Mouse (Mus musculus) ES-E14 (cell line): ENCODE measurements around the gene P2rx1. TPM values are rescaled to one million over a fixed set of nuclear protein-coding genes. Genes with fewer than 3 reads are reported as not detected.

Experiments used
- DNase-seq: peaks from one replicate; pipeline ENCODE4 v3.0.0-alpha.2; 2013; ENCODE audit warnings: low read depth, low spot score
- H3K27ac ChIP-seq: 2 replicates; pipeline ENCODE4 v1.5.1; 2012; ENCODE audit warnings: low read depth, mild to moderate bottlenecking, low read length, moderate library complexity, mixed read lengths; ENCODE audit not compliant: poor library complexity, insufficient read depth, severe bottlenecking
- H3K36me3 ChIP-seq: 2 replicates; pipeline ENCODE4 v1.6.1; 2012; ENCODE audit warnings: mild to moderate bottlenecking, low read length, moderate library complexity, mixed read lengths; ENCODE audit not compliant: control insufficient read depth, poor library complexity, insufficient read depth, severe bottlenecking
- H3K4me1 ChIP-seq, 2 experiments: fragments of 150-350 bp in 1 of 2; sonication (generic) in 1 of 2; 2 replicates each; pipeline ENCODE4 v1.6.1; 2012; ENCODE audit warnings: low read length in 2 of 2, mild to moderate bottlenecking in 1 of 2, mixed read lengths in 1 of 2; ENCODE audit not compliant: control insufficient read depth in 2 of 2, insufficient read depth in 2 of 2, poor library complexity in 1 of 2
- H3K4me3 ChIP-seq, 2 experiments: fragments of 150-350 bp in 1 of 2; sonication (generic) in 1 of 2; 2 replicates each; pipeline ENCODE4 v1.5.1; 2012; ENCODE audit warnings: low read length in 2 of 2, low read depth in 1 of 2, mild to moderate bottlenecking in 1 of 2, mixed read lengths in 1 of 2; ENCODE audit not compliant: insufficient read depth in 1 of 2, poor library complexity in 1 of 2, severe bottlenecking in 1 of 2
- H3K9ac ChIP-seq: 2 replicates; pipeline ENCODE4 v1.6.1; 2012; ENCODE audit warnings: low read depth, mild to moderate bottlenecking, low read length, mixed read lengths; ENCODE audit not compliant: poor library complexity, insufficient read depth, severe bottlenecking
- H3K9me3 ChIP-seq: fragments of 150-350 bp; sonication (generic); 2 replicates; pipeline ENCODE4 v1.6.1; 2012; ENCODE audit warnings: low read depth, mild to moderate bottlenecking, low read length; ENCODE audit not compliant: control insufficient read depth, insufficient read depth
- CHD2 ChIP-seq: IDR thresholded peaks from 2 replicates; pipeline ENCODE4 v1.6.1; 2014; ENCODE audit warnings: mild to moderate bottlenecking, low read depth, low read length, inconsistent platforms
- HCFC1 ChIP-seq: IDR thresholded peaks from 2 replicates; pipeline ENCODE4 v1.6.1; 2012; ENCODE audit warnings: low read length, inconsistent platforms, borderline replicate concordance; ENCODE audit not compliant: insufficient read depth
- MAFK ChIP-seq: IDR thresholded peaks from 2 replicates; pipeline ENCODE4 v1.6.1; 2014; ENCODE audit warnings: mild to moderate bottlenecking, low read depth, low read length, inconsistent platforms; ENCODE audit not compliant: insufficient read depth
- ZC3H11A ChIP-seq: IDR thresholded peaks from 2 replicates; pipeline ENCODE4 v1.6.1; 2012; ENCODE audit warnings: low read depth, mild to moderate bottlenecking, inconsistent platforms, low read length, borderline replicate concordance
- ZNF384 ChIP-seq: IDR thresholded peaks from 2 replicates; pipeline ENCODE4 v1.6.1; 2012; ENCODE audit warnings: low read depth, low read length, inconsistent platforms
- in situ Hi-C, 2 experiments: fragments of 600-800 bp; cut with MboI; formaldehyde crosslinking; loops; one replicate each; pipeline ENCODE4 v1.15.1; 2025; ENCODE audit warnings: low sequenced_read_pairs in 2 of 2, inconsistent platforms in 1 of 2; ENCODE audit not compliant: unreplicated experiment in 2 of 2
- total RNA-seq: library from RNA; depleted of rRNA; stranded (reverse); fragments of 300-350 nt; gene quantifications from 2 replicates; pipeline ENCODE4 v1.2.3, GENCODE M21; 2012

Gene P2rx1
- total RNA-seq, 1 experiment: 0.36 TPM

DNA sequence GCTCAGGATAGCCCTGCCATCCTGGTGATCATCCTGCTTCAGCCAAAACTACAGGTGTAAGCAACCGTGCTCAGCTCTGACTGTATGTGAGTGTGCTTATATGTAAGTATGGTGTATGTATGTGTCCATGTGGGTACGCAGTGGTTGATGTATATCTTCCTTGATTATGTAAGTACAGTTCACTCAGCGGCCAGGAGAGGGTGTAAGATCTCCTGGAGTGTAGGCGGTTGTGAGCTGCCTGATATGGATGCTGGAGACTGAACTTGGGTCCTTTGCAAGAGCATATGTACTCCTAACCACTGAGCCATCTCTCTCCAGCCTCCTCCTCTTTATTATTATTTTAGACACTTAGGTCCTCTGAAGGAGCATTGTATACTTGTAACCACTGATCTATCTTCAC is 45.9 kb downstream of the P2rx1 start:
- DNase-seq: no peak

DNA sequence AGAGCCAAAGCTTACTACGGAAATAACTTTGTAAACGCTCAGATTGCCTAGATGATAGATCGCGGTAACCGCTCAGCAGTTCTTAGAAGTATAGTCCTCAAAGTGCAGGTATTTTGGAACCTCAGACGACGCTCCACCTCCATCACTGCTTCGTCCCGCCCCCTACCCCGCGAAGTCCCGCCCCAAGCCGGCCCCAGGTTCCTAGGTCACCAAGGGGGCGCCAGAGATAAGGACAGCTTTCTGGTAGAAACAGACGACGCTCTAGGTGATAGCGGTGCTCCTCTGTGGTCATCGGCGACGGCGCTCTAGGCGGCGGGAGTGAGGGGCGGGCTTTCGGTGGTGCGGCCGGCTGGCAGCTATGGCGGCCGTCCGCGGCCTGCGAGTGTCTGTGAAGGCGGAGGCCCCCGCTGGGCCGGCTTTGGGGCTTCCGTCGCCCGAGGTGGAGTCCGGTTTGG is 48.7 kb downstream of the P2rx1 start, which contains the start of gene Ncbp3:
Gene Ncbp3 (plus strand): TSS at position 242 of the 455 bp plus-strand sequence.
- peak; percentile 95 for DNase-seq
- in situ Hi-C loops: no loop called here
- H3K4me3 ChIP-seq: peak within 1 kb of the TSS; percentile 87 to 95
- TF ChIP-seq HCFC1 (peak; percentile 81), ZC3H11A (no peak), CHD2 (no peak)
- H3K4me1 ChIP-seq: peaks cover 7 to 12% of the 10 kb centered on the region in 2 experiments; a peak in 2 of 4 replicates
- peak within 1 kb of the TSS; percentile 98 for H3K9ac ChIP-seq
- H3K9me3 ChIP-seq: no peaks in the 10 kb centered on the region
- H3K36me3 ChIP-seq: peaks cover 4% of the 10 kb centered on the region; the same call in 1 of the 2 replicates
- peak within 1 kb of the TSS; percentile 34; the same call in 1 of the 2 replicates for H3K27ac ChIP-seq

More for the DNA sequence above, 45.9 kb downstream of the P2rx1 start:
- Histone ChIP-seq H3K36me3 (no peaks in the 10 kb centered on the region), H3K4me3 (no peak overlapping the region), H3K9me3 (no peaks in the 10 kb centered on the region), H3K27ac (no peak overlapping the region), H3K4me1 (peaks cover 7 to 15% of the 10 kb centered on the region in 2 experiments; a peak in 2 of 4 replicates), H3K9ac (no peak overlapping the region)
- no peak for TF ChIP-seq ZC3H11A
- TF ChIP-seq CHD2: no peak
- no peak for TF ChIP-seq HCFC1
- no peak for TF ChIP-seq MAFK
- no peak for TF ChIP-seq ZNF384
- in situ Hi-C loops: no loop called here

DNA sequence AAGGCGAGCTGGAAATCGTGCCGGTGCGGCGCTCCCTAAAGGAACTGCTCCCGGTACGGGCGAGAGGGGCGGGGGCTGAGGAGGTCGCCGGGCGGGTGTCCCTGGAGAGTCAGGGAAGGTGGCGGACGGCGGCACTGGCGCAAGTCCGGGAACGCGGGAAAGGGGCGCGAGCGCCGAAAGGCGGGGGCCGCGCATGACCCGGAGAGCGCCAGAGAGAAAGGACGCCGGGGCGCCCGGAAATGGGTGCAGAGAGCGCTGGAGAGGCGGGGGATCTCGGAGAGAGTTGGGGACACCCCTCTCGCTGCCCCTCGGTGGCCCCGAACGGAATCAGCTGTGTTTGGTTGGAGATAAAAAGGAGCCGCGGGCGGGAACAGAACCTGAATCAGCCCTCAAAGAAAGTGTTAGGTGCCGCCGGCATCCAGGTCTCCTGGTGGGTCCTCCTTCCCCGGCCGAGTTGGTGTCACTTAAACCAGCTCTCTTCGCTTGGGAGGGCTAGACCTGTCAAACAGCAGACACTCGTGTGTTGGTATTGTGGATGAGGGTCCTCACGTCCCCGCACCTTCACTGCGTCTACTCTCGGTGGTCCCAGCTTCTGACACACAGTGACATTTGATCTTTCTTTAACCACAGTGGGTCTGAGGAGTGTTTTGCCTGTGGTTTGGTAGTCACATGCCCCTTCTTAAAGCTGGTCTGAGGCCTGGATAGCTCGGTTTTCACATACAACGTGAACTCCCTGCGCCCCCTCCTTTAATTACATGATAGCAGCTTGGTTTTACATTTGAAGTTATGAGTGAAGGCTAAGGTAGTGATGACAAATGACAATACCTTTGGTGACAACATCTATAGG is 49.4 kb downstream of the P2rx1 start:
- peak overlapping the region; percentile 34; the same call in 1 of the 2 replicates for H3K27ac ChIP-seq
- H3K4me1 ChIP-seq: peaks cover 7 to 12% of the 10 kb centered on the region in 2 experiments; a peak in 2 of 4 replicates
- DNase-seq: no peak
- no peaks in the 10 kb centered on the region for H3K9me3 ChIP-seq
- H3K36me3 ChIP-seq: peaks cover 4% of the 10 kb centered on the region; the same call in 1 of the 2 replicates
- in situ Hi-C loops: no loop called here
- peak overlapping the region; percentile 87 to 95 for H3K4me3 ChIP-seq
- TF ChIP-seq ZNF384 (no peak), ZC3H11A (no peak), MAFK (no peak), CHD2 (no peak), HCFC1 (no peak)
- peak overlapping the region; percentile 98 for H3K9ac ChIP-seq

DNA sequence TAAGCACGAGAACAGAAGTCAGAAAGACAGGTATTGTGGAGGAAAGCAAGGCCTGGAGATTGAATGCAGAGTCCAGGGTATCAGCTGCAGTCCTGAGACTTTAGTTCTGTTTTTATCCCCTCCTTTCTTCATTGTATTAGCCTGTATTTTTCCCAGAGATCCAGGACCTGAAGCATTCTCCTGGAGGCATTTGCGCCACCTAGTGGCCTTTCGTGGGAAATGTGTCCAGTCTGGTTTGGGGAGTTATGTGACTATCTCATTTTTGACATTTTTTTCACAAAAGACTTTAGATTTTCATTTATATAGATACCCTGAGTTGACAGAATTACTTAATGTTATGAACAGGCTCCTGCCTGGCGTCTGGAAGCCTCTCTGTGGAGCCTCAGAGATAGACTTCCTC is 50.4 kb downstream of the P2rx1 start:
- TF ChIP-seq HCFC1 (no peak), ZNF384 (no peak), ZC3H11A (no peak), CHD2 (no peak), MAFK (no peak)
- Histone ChIP-seq H3K36me3 (peaks cover 9% of the 10 kb centered on the region), H3K27ac (no peak overlapping the region), H3K9me3 (no peaks in the 10 kb centered on the region), H3K4me3 (peak overlapping the region in 1 of 2 experiments; percentile 95; a peak in 1 of 4 replicates), H3K9ac (peak overlapping the region; percentile 7; the same call in 1 of the 2 replicates), H3K4me1 (peaks cover 7% of the 10 kb centered on the region in 2 experiments; a peak in 2 of 4 replicates)
- DNase-seq: peak; percentile 72
- in situ Hi-C loops: no loop called here
